Mouse (Mus musculus) activated CD4-positive, CD25-positive, alpha-beta regulatory T cell, adult 4 months (primary cell): ENCODE measurements around the gene Rnf44. TPM values are rescaled to one million over a fixed set of nuclear protein-coding genes. Genes with fewer than 3 reads are reported as not detected.

Experiments used
- ATAC-seq: one replicate; pipeline ENCODE4 v1.8.0; 2017
- polyA plus RNA-seq, 2 experiments: library from polyadenylated mRNA; unstranded; fragments of 100-300 nt; shearing (Covaris generic); gene quantifications; one replicate each; pipeline ENCODE4 v1.2.1; 2017

The Rnf44 gene
- polyA plus RNA-seq, 2 experiments from 2014 or later = 23.3 to 31.2 TPM

DNA sequence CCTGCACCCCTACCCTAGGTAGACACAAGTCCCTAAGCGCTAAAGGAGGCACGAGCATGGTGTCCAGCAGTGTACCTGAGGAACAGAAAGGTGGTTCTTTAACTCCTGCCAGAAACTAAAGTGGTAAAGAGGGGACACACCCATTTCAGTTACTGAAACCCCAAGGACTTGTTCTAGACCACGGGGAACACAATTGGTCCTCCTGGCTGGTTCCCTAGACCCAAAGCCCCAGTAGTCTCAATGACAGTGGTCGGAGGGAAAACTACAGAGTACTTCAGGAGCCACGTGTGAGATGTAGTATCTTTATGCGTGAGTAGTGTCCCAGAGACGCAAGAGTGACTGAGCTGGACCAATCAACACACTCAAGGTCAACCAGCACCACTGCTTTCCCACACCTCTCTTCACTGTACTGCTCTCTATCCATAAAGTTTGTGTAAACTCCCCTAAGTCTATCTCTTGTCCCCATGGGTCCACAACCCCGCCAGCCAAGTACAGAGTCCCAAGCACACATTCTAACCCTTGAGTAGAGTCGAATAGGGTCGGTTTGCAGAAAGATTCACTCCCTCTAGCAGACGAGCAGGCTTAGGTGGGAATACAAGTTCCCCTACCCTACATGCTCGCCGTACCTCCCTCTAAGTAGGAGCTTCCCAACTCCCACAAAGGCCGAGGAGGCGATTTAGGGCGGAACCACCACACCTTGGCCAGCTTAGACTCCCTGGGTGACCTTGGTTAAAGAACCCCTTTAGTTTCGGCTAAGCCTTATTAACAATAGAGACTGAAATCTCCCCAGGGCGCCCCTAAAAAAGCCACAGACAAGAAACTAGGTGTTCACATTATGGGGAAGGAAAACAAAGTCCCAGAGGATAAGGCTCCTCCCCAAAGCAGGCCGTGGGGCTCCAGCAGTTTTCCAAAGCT is 7.3 kb downstream of the Rnf44 start:
- ATAC-seq = no peak

DNA sequence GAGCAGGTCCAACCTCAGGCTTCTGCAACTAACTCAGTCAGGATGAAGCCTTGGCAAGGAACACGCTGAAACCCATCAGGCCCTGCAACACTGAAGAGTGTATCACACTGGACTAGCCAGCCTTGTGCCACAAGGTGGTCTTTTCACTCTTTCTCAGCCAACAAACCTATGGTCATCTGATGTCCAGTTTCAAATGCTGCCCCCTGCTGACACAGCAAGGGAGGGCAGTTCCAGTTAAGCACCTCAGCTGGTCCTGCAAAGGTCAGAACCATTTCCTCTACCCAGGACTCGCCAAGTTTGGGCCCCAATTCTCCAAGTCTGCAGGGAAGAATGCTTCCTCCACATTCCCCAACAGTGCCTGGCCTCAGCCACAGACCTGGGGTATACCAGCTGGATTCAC is 8.5 kb downstream of the Rnf44 start:
- no peak for ATAC-seq

DNA sequence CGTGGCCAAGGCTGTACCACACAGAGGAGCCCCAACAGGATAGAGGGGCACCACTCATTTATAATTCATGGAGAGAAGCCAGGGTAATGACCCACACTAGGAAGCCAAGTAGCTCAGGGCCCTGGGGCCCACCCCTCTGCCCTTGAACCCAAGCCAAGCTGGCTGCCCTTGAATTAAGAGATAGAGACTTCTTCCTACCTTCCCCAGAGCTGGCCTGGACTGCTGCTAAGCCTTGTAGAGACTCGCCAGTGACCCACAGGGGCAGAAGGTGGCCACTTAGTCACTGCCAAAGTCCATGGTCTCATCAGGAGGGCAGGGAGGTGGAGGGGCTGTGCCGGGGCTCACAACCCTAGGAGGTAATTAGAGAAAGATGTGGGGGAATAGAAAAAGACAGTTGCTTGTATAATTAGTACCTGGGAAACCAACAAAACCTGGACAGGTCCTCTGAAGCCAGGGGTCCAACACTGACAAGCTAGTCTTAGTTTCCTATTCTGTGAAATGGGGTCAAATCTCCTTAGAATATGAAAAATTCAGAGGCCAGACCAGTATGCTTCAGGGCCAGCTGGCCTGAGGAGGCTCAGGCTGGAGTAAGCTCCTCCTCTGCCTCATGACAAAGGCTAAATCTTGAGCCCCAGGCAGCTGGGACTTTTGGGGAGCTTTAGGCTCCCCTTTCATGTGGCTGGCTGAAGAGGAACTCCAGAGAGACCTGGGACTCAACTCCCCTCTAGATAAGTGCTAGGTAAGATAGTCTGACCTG is 9.4 kb downstream of the Rnf44 start:
- ATAC-seq = no peak

GRCm38 (mm10) chr13:54683301-54683700 is 10.4 kb downstream of the Rnf44 start:
- ATAC-seq = no peak

GRCm38 (mm10) chr13:54681291-54681690 is 12.4 kb downstream of the Rnf44 start:
- ATAC-seq = no peak

- no peak for ATAC-seq
Observed at GRCm38 (mm10) chr13:54680184-54680853, 13.4 kb downstream of the Rnf44 start.

GRCm38 (mm10) chr13:54678263-54678662 is 15.4 kb downstream of the Rnf44 start:
- no peak for ATAC-seq

- ATAC-seq = no peak
Observed at GRCm38 (mm10) chr13:54675895-54676590, 17.7 kb downstream of the Rnf44 start.

DNA sequence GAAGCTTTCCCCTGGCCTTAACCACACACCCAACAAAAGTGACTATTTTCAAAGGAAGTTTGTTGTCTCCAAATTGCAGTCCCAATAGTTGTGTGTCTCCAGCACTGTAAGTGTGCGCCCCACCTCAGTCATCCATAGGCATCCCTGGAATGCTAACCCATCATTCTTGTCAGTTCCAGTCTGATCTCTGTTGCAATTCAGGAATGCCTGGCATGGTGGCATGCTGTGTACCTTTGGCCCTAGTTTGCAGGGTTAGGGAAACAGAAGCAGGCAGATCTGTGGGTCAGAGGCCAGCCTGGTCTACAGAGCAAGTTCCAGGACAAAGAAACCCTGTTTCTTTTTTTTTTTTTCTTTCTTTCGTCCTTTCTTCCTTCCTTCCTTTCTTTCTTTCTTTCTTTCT is 23.2 kb downstream of the Rnf44 start:
- no peak for ATAC-seq

DNA sequence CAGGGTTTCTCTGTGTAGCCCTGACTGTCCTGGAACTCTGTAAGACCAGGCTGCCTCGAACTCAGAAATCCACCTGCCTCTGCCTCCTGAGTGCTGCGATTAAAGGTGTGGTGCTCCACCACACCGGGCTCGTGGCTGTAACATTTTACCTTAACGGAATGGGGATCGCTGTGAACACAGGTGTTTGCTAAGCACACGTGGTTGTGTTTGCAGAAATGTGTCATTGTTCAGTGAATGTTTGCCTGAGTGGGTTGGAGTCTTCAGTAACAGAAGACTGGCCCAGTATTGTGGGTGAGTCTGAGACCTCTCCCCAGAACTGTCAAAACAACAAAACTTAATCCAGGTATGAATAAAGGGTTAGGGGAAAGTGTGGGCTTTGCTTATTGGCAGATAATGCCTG is 28.6 kb downstream of the Rnf44 start:
- no peak for ATAC-seq

DNA sequence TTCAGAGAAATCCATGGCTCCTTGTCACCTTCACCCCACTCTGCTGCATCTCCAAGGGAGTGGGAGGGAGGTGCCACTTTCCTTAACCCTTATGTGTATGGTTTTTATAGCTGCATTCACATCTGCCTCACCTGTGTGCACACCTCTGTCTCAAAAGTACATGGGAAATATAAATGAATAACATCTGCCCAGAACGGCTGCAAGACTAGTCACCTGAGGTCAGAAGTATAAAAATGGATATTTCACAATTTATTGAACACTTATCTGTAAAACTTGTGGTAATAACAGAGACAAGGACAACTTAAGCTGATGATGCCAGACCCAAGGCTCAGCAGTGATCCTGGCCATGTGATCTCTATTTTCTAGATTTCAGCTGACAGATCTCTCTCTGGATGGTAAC is 29.2 kb downstream of the Rnf44 start:
- no peak for ATAC-seq

DNA sequence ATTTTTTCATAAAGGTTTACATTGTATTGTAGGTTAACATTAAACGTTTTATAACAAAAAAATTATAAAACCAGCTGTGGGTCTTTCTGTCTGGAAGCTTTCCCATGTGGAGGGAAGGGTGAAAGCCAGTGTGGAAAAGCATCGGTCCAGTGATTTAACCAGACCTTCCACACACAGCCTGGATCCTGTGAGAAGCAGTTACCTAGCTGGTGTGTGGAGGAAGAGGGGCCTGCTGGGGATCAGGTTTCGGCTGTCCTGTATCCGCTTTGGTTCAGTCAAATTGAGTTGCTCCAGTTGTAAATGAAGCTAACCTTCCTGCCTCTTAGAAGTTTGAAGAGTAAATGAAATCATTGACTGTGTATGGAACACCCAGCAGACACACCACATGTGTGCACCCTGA is 29.7 kb downstream of the Rnf44 start:
- no peak for ATAC-seq

DNA sequence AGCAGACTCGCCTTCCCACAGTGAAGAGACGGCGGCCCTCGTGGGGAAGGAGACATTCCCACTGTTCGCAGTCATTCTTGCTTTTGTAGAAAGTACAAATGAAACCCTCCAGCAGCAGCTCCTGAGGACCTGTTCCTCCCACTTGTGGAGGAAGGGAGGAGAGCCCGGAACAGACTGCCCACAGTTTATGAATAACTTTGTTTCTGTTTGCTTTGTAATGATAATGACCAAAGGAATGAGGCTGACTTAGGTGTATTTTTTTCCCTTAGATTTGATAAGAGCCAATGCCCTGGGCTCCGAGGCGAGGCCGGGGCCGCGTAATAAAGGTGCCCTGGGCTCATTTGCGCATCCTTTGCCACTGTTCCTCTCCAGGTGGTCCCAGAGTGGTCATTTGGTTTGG is 32.3 kb downstream of the Rnf44 start:
- no peak for ATAC-seq

- no peak for ATAC-seq
Observed at GRCm38 (mm10) chr13:54660877-54661276, 32.8 kb downstream of the Rnf44 start.

- ATAC-seq = no peak
Observed at GRCm38 (mm10) chr13:54650461-54650860, 43.2 kb downstream of the Rnf44 start.

- ATAC-seq = no peak
Observed at GRCm38 (mm10) chr13:54635011-54635410, 58.7 kb downstream of the Rnf44 start.

DNA sequence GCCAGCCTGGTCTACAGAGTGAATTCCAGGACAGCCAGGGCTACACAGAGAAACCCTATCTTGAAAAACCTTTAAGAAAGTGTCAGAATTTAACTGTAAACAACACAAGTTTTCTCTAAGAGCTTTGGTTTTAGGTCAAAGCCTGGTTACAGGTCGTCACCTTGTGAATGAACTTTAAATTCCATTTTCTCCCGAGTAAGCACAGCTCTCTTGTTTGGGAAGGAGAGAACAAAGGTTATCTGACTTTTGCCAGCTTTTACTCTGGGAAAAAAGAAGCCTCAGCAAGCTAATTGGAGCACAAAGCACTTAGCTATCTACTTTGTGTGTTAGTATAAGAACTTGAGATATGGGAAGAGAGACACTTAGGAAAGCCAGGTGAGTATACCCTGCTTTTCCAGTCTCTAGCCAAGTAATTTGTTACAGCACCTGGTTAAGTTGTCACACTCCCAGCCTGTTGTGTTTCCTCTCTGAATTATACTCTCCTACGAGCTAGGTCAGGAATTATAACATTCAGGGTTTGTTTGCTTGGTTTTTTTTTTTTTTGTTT is 60.9 kb downstream of the Rnf44 start:
- no peak for ATAC-seq

Other genes starting within 250 kb of the Rnf44 start
- 10 to 100 TPM; 31.5 to 33.0 TPM for gene Thoc3, start 225.1 kb downstream of the Rnf44 start, polyA plus RNA-seq
- 1 to 10 TPM; 6.7 to 7.9 TPM for gene Simc1, start 190.1 kb downstream of the Rnf44 start, polyA plus RNA-seq
- 10 to 100 TPM; 63.3 to 66.3 TPM for gene 4833439L19Rik, start 128.5 kb downstream of the Rnf44 start, polyA plus RNA-seq
- 1 to 10 TPM; 2.7 to 6.6 TPM for gene Arl10, start 118.9 kb downstream of the Rnf44 start, polyA plus RNA-seq
- gene Nop16, start 103.8 kb downstream of the Rnf44 start, polyA plus RNA-seq = 10 to 100 TPM; 64.0 to 66.2 TPM
- gene Higd2a, start 103.7 kb downstream of the Rnf44 start, polyA plus RNA-seq = 100 to 1,000 TPM; 130 to 146 TPM
- gene Cltb, start 82.6 kb downstream of the Rnf44 start, polyA plus RNA-seq = 10 to 100 TPM; 11.7 TPM
- 10 to 100 TPM; 80.6 to 89.1 TPM for gene Faf2, start 72.1 kb downstream of the Rnf44 start, polyA plus RNA-seq
- gene Cdhr2, start 7.6 kb upstream of the Rnf44 start, polyA plus RNA-seq = under 1 TPM in 1 of 2 experiments, not detected in 1; 0.08 TPM
- not detected for gene Gprin1, start 56.0 kb upstream of the Rnf44 start, polyA plus RNA-seq
- gene Sncb, start 72.7 kb upstream of the Rnf44 start, polyA plus RNA-seq = under 1 TPM; 0.33 to 0.62 TPM
- not detected for gene Eif4e1b, start 90.1 kb upstream of the Rnf44 start, polyA plus RNA-seq
- 1 to 10 TPM; 1.5 to 2.2 TPM for gene Tspan17, start 95.5 kb upstream of the Rnf44 start, polyA plus RNA-seq